9 mouse cellular contexts compared by ENCODE assay signal in the genomic region with DNA sequence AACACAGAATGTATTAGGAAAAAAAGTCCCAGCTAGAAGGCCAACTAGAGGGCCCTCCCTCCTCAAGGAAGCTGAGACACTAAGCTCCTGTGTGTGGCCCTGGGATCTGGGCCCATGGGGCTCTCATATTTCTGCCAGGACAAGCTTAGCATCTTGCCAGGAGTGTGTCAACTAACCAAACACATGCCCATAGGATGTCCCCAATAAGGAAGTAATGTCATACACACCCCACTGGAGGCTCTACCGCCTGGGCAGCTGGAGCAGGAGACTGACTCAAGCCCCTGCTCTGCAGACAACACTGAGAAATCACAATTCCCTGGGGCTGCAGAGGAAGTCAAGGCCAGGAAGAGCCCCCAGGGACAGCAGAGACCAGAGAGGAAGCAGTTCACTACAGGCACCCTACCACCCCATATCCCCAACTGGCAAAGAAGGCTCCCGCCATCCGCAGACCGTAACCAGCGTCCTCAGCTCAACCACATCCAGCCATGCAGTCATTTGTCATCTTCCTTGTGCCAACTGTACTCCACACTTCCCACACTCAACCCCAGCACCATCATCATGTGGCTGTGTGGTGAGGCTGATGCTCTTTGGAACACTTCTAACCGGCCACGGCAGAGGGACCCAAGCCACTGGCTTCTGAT. TPM values are rescaled to one million over a fixed set of nuclear protein-coding genes. Genes with fewer than 3 reads are reported as not detected.
DNase-seq lines count a peak whose midpoint lies in the region; ATAC-seq and TF ChIP-seq lines count a peak whose summit lies in the region.
"Had no signal": no experiment of that assay in that cellular context is flagged by ENCODE, and none has a peak within 500 bp of the region (broad histone marks: within the 10 kb centered on the region; RNA-seq: fewer than 3 reads in every experiment).

No protein-coding gene starts in this region.

- TF ChIP-seq POLR2A in cerebellum, adult 2 months (IDR thresholded peaks at IDR 0.05; ENCODE audit: borderline replicate concordance, insufficient read depth, low read length): no peak

- WGBS in cerebellum, adult 2 months: 44% methylated on average over 7 of the region's 7 CpGs
- WGBS in lung, postnatal 0 days: 60% methylated on average over 7 of the region's 7 CpGs
- WGBS in hindbrain, embryonic 14.5 days: 73% methylated on average over 7 of the region's 7 CpGs
- 80% methylated on average over 7 of the region's 7 CpGs for WGBS in midbrain, postnatal 0 days

- no peak overlapping the region for H3K4me2 ChIP-seq in lung, postnatal 0 days (replicated peaks; ENCODE audit: low read depth, low read length)
- H3K4me2 ChIP-seq in hindbrain, embryonic 14.5 days (replicated peaks): peak overlapping the region; percentile 99
- peak overlapping the region; percentile 93; the same call in 1 of the 2 replicates for H3K4me2 ChIP-seq in midbrain, postnatal 0 days (ENCODE audit: low read depth, low read length, poor library complexity, severe bottlenecking)
- H3K4me2 ChIP-seq: lung, embryonic 15.5 days had no signal

- no peak overlapping the region for H3K9ac ChIP-seq in lung, postnatal 0 days (replicated peaks; ENCODE audit: low read depth)
- H3K9ac ChIP-seq in hindbrain, embryonic 14.5 days: peak overlapping the region; percentile 100; the same call in 1 of the 2 replicates
- H3K9ac ChIP-seq in midbrain, postnatal 0 days (replicated peaks; ENCODE audit: low read length, poor library complexity, severe bottlenecking): 0 out of 2 replicates have a peak overlapping the region, but pooled peaks have one; percentile 20
- H3K9ac ChIP-seq: lung, embryonic 15.5 days had no signal

- no peak overlapping the region for H3K27ac ChIP-seq in cerebellum, adult 2 months (ENCODE audit: insufficient read depth, low read length)
- H3K27ac ChIP-seq in lung, postnatal 0 days (ENCODE audit: low read length): no peak overlapping the region
- H3K27ac ChIP-seq in hindbrain, embryonic 14.5 days: peak overlapping the region; percentile 99; the same call in 1 of the 2 replicates
- H3K27ac ChIP-seq in midbrain, postnatal 0 days (ENCODE audit: low read depth, low read length): no peak overlapping the region
- H3K27ac ChIP-seq: lung, embryonic 15.5 days had no signal

- H3K4me1 ChIP-seq in cerebellum, adult 2 months (ENCODE audit: control insufficient read depth, insufficient read depth, low read length): peaks cover 21% of the 10 kb centered on the region
- H3K4me1 ChIP-seq in lung, postnatal 0 days (ENCODE audit: insufficient read depth, low read depth, low read length): peaks cover 9% of the 10 kb centered on the region; the same call in 1 of the 2 replicates
- peaks cover 57% of the 10 kb centered on the region for H3K4me1 ChIP-seq in hindbrain, embryonic 14.5 days (replicated peaks; ENCODE audit: control insufficient read depth, insufficient read depth, low read length)
- H3K4me1 ChIP-seq in midbrain, postnatal 0 days (ENCODE audit: insufficient read depth, low read length): peaks cover 19% of the 10 kb centered on the region; the same call in 1 of the 2 replicates

- TF ChIP-seq EP300 in lung, postnatal 0 days (IDR thresholded peaks at IDR 0.05): no peak

- H3K36me3 ChIP-seq in lung, postnatal 0 days (ENCODE audit: insufficient read depth, low read length): no peaks in the 10 kb centered on the region
- no peaks in the 10 kb centered on the region; the same call in 1 of the 2 replicates for H3K36me3 ChIP-seq in hindbrain, embryonic 14.5 days (replicated peaks; ENCODE audit: control insufficient read depth, insufficient read depth)
- H3K36me3 ChIP-seq in midbrain, postnatal 0 days (ENCODE audit: insufficient read depth, low read length): 0 out of 2 replicates have a peak, but pooled peaks cover 3% of the 10 kb centered on the region
- H3K36me3 ChIP-seq: lung, embryonic 15.5 days had no signal

- H3K9me3 ChIP-seq in lung, postnatal 0 days (ENCODE audit: low read length): no peaks in the 10 kb centered on the region
- no peaks in the 10 kb centered on the region for H3K9me3 ChIP-seq in hindbrain, embryonic 14.5 days (ENCODE audit: control insufficient read depth, low read length)
- no peaks in the 10 kb centered on the region for H3K9me3 ChIP-seq in midbrain, postnatal 0 days (ENCODE audit: low read length)
- H3K9me3 ChIP-seq: lung, embryonic 15.5 days had no signal

- no peaks in the 10 kb centered on the region for H3K27me3 ChIP-seq in cerebellum, adult 2 months (ENCODE audit: control insufficient read depth, insufficient read depth, low read length)
- H3K27me3 ChIP-seq in lung, postnatal 0 days (replicated peaks; ENCODE audit: insufficient read depth, low read length): no peaks in the 10 kb centered on the region
- no peaks in the 10 kb centered on the region for H3K27me3 ChIP-seq in hindbrain, embryonic 14.5 days (ENCODE audit: control insufficient read depth, insufficient read depth, low read length)
- no peaks in the 10 kb centered on the region for H3K27me3 ChIP-seq in midbrain, postnatal 0 days (ENCODE audit: insufficient read depth, low read length)
- H3K27me3 ChIP-seq: lung, embryonic 15.5 days had no signal

- no peak for TF ChIP-seq CTCF in cerebellum, adult 2 months (IDR thresholded peaks at IDR 0.05; ENCODE audit: borderline replicate concordance, insufficient read depth, low read depth, low read length)
- TF ChIP-seq CTCF in lung, postnatal 0 days (IDR thresholded peaks at IDR 0.05): no peak
- no peak for TF ChIP-seq CTCF in midbrain, postnatal 0 days (IDR thresholded peaks at IDR 0.05)

- ATAC-seq in lung, postnatal 0 days: peak; percentile 16; the same call in 1 of the 2 replicates
- no peak for ATAC-seq in hindbrain, embryonic 14.5 days (ENCODE audit: low FRiP score)
- no peak for ATAC-seq in midbrain, postnatal 0 days (ENCODE audit: low FRiP score)

- peak overlapping the region; percentile 5 for H3K4me3 ChIP-seq in cerebellum, adult 2 months (replicated peaks; ENCODE audit: insufficient read depth, low read depth, low read length)
- no peak overlapping the region for H3K4me3 ChIP-seq in lung, postnatal 0 days (ENCODE audit: low read depth, low read length)
- no peak overlapping the region for H3K4me3 ChIP-seq in hindbrain, embryonic 14.5 days (replicated peaks; ENCODE audit: low read length)
- H3K4me3 ChIP-seq in midbrain, postnatal 0 days (ENCODE audit: low read depth, low read length): no peak overlapping the region
- H3K4me3 ChIP-seq: lung, embryonic 15.5 days had no signal

- DNase-seq in cerebellum, adult 2 months: peak in 1 of 2 experiments; percentile 54
- DNase-seq in cerebellum, adult 11 months: no peak
- peak; percentile 40 for DNase-seq in lung, postnatal 0 days (ENCODE audit: low spot score)
- DNase-seq in lung, postnatal 25 days (ENCODE audit: low spot score): no peak
- no peak for DNase-seq in hindbrain, embryonic 14.5 days (ENCODE audit: low spot score)
- no peak for DNase-seq in midbrain, postnatal 0 days (ENCODE audit: low spot score)
- DNase-seq in layer of hippocampus, postnatal 10 days (ENCODE audit: low spot score in 2 of 2): no peak
- no peak for DNase-seq in kidney, adult 9 months

RNA-seq across cellular contexts. Expression of gene Mvb12b, which starts 3.0 kb away (rescaled TPM):
- polyA plus RNA-seq in cerebellum, adult 2 months (2012; rRNA removed): 68.4 and 70.8 TPM in 2 replicates
- polyA plus RNA-seq in lung, postnatal 0 days (2015; fragmentation: Nextera tagmentation; extraction: Ambion mirVana): 21.3 and 24.5 TPM in 2 replicates
- polyA plus RNA-seq in hindbrain, embryonic 14.5 days (2014; fragmentation: Nextera tagmentation; extraction: Ambion mirVana): 48.0 and 54.9 TPM in 2 replicates
- total RNA-seq in midbrain, postnatal 0 days (2014; rRNA removed): 133 and 155 TPM in 2 replicates
- polyA plus RNA-seq in midbrain, postnatal 0 days (2015; fragmentation: Nextera tagmentation; extraction: Ambion mirVana): 48.8 and 68.1 TPM in 2 replicates
- total RNA-seq in layer of hippocampus, postnatal 10 days (2021): 100 to 1,000 TPM; 114 to 115 TPM
